In the genomic region with DNA sequence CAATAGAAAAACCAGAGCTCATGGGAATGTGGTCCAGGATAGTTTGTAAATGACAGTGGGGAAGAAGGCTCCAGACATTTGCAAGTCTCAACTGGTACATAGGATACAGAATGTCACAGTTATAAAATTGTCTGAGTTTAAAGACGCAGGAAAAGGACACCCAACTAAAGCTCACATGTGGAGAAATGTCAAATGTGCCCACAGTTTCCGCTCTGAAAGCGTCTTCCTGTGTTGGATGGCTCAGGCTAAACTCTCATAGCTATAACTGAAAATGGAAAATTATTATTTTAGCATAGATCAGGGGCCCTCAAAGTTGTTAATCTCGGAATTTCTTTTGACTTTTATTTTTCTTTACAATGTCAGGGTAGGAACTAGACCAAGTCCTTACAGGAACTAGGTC, we compare ENCODE assay signal across 24 mouse cellular contexts. TPM values are rescaled to one million over a fixed set of nuclear protein-coding genes. Genes with fewer than 3 reads are reported as not detected.
DNase-seq lines count a peak whose midpoint lies in the region; ATAC-seq and TF ChIP-seq lines count a peak whose summit lies in the region.
"Had no signal": no experiment of that assay in that cellular context is flagged by ENCODE, and none has a peak within 500 bp of the region (broad histone marks: within the 10 kb centered on the region; RNA-seq: fewer than 3 reads in every experiment).

No protein-coding gene starts in this region.

- H3K27ac ChIP-seq in thymus, adult 2 months (ENCODE audit: control insufficient read depth, insufficient read depth, low read length), result no peak overlapping the region
- H3K27ac ChIP-seq: embryonic facial prominence, embryonic 13.5 days; forebrain, embryonic 13.5 days; gastrocnemius, adult 2 months; hindbrain, embryonic 10.5 days; hindbrain, embryonic 14.5 days had no signal

- TF ChIP-seq CTCF in thymus, adult 2 months (IDR thresholded peaks at IDR 0.05; ENCODE audit: borderline replicate concordance, control insufficient read depth, extremely low read depth, insufficient read depth, low read length, poor library complexity), result no peak

- no peaks in the 10 kb centered on the region for H3K27me3 ChIP-seq in thymus, adult 2 months (ENCODE audit: control insufficient read depth, insufficient read depth, low read length)
- H3K27me3 ChIP-seq: heart, embryonic 12.5 days had no signal

- TF ChIP-seq POLR2A in thymus, adult 2 months (IDR thresholded peaks at IDR 0.05; ENCODE audit: control insufficient read depth, extremely low read depth, insufficient read depth, low read length, poor library complexity), result no peak

- 21% methylated on average over 4 of the region's 4 CpGs for WGBS in thymus, adult 2 months

- ATAC-seq in megakaryocyte, adult 5-6 weeks (ENCODE audit: poor library complexity, severe bottlenecking), result 0 out of 2 replicates have a peak, but pooled peaks have one; percentile 24
- ATAC-seq in megakaryocyte-erythroid progenitor cell, adult 5-6 weeks (replicated peaks; ENCODE audit: low FRiP score, low TSS enrichment, poor library complexity, severe bottlenecking), result no peak
- no peak for ATAC-seq in frontal cortex, adult (ENCODE audit: low TSS enrichment)
- ATAC-seq: forebrain, embryonic 13.5 days; forebrain, postnatal 0 days had no signal

- peaks cover 13% of the 10 kb centered on the region for H3K4me1 ChIP-seq in thymus, adult 2 months (replicated peaks; ENCODE audit: control insufficient read depth, insufficient read depth, low read length)
- H3K4me1 ChIP-seq: forebrain, embryonic 13.5 days; heart, embryonic 12.5 days had no signal

- H3K4me3 ChIP-seq in thymus, adult 2 months (ENCODE audit: control insufficient read depth, insufficient read depth, low read length), result no peak overlapping the region
- H3K4me3 ChIP-seq: embryonic facial prominence, embryonic 13.5 days; forebrain, embryonic 13.5 days; gastrocnemius, adult 2 months; heart, embryonic 12.5 days; hindbrain, embryonic 10.5 days had no signal

- H3K36me3 ChIP-seq in thymus, adult 2 months (ENCODE audit: control insufficient read depth, insufficient read depth, low read length), result no peaks in the 10 kb centered on the region
- H3K36me3 ChIP-seq: embryonic facial prominence, embryonic 13.5 days; G1E; heart, embryonic 12.5 days; hindbrain, embryonic 10.5 days had no signal

- peak; percentile 65 for DNase-seq in thymus, adult 2 months
- no peak for DNase-seq in thymus, postnatal 4 days
- peak; percentile 63 for DNase-seq in T-cell, adult 2 months (ENCODE audit: low spot score)
- no peak for DNase-seq in right cerebral cortex, postnatal 4 days
- DNase-seq: adrenal gland, adult 2 months; adrenal gland, postnatal 25 days; cerebellum, adult 2 months; cerebellum, postnatal 10 days; embryo, embryonic 11 days; forebrain, postnatal 0 days; gastrocnemius, adult 2 months; gastrocnemius, postnatal 25 days had no signal

RNA-seq across cellular contexts. Expression of gene Stambpl1, which starts 5.2 kb away (rescaled TPM):
- polyA plus RNA-seq in thymus, adult 2 months (2012; rRNA removed), result 33.0 and 34.0 TPM in 2 replicates
- total RNA-seq in megakaryocyte, adult 5-6 weeks (2015), result 29.4 and 32.4 TPM in 2 replicates
- total RNA-seq in megakaryocyte, adult 5-6 weeks (2017), result 22.0 and 24.0 TPM in 2 replicates
- total RNA-seq in megakaryocyte-erythroid progenitor cell, adult 5-6 weeks (2014; fragmentation: Nextera tagmentation), result 4.5 and 15.8 TPM in 2 replicates
- 4.0 and 5.8 TPM in 2 replicates for total RNA-seq in megakaryocyte-erythroid progenitor cell, adult 5-6 weeks (2017)
- polyA plus RNA-seq: G1E had no signal

RNA-seq across cellular contexts. Expression of gene Ankrd22, which starts 21.0 kb away (rescaled TPM):
- polyA plus RNA-seq in thymus, adult 2 months (2012; rRNA removed), result 0.62 and 0.73 TPM in 2 replicates
- total RNA-seq in megakaryocyte, adult 5-6 weeks (2015), result 23.3 and 30.5 TPM in 2 replicates
- 14.3 and 24.6 TPM in 2 replicates for total RNA-seq in megakaryocyte, adult 5-6 weeks (2017)
- not detected in 2 replicates for total RNA-seq in megakaryocyte-erythroid progenitor cell, adult 5-6 weeks (2014; fragmentation: Nextera tagmentation)
- total RNA-seq in megakaryocyte-erythroid progenitor cell, adult 5-6 weeks (2017), result not detected in 2 replicates
- total RNA-seq: adrenal gland, adult 2 months; adrenal gland, postnatal 25 days; forebrain, postnatal 0 days; gastrocnemius, adult 2 months; gastrocnemius, postnatal 25 days; heart, adult 8-10 months; heart, postnatal 25 days had no signal
- polyA plus RNA-seq: adrenal gland, adult 2 months; C2C12; forebrain, embryonic 13.5 days; forebrain, postnatal 0 days; G1E; heart, embryonic 12.5 days; hindbrain, embryonic 10.5 days; hindbrain, embryonic 14.5 days had no signal

Comparison
In these comparisons a context has a peak if more than half of its experiments do, and no peak if none do; other contexts are left out.
1. DNase-seq: peak in thymus, adult 2 months (single experiment) and T-cell, adult 2 months (single experiment); none in thymus, postnatal 4 days (single experiment) and right cerebral cortex, postnatal 4 days (single experiment).
2. RNA of gene Ankrd22, which starts 21.0 kb away (total RNA-seq): 14.3 to 30.5 TPM in megakaryocyte, adult 5-6 weeks; not detected in megakaryocyte-erythroid progenitor cell, adult 5-6 weeks; every median in the first group is over 10 times any median in the second.